Mouse (Mus musculus): ENCODE data around the gene Erbb4.

Gene Erbb4

GRCm38 (mm10) chr1:69107485-69108158 is at the start of gene Erbb4:
Gene Erbb4 (minus strand): TSS chr1:69108059.
- in situ Hi-C loops (cut with MboI; ENCODE audit: low sequenced_read_pairs): no loop called here

- in situ Hi-C loops (cut with MboI; ENCODE audit: low sequenced_read_pairs): no loop called here
These were observed 49.5 kb upstream of the Erbb4 start for GRCm38 (mm10) chr1:69157346-69157745.

GRCm38 (mm10) chr1:69141341-69141740 is 33.5 kb upstream of the Erbb4 start:
- in situ Hi-C loops (cut with MboI; ENCODE audit: low sequenced_read_pairs): no loop called here

- in situ Hi-C loops (cut with MboI; ENCODE audit: low sequenced_read_pairs): no loop called here
These were observed 31.6 kb upstream of the Erbb4 start for GRCm38 (mm10) chr1:69139519-69139868.

- in situ Hi-C loops (cut with MboI; ENCODE audit: low sequenced_read_pairs): no loop called here
These were observed 31.1 kb upstream of the Erbb4 start for GRCm38 (mm10) chr1:69138856-69139518.

- in situ Hi-C loops (cut with MboI; ENCODE audit: low sequenced_read_pairs): no loop called here
These were observed 16.4 kb upstream of the Erbb4 start for GRCm38 (mm10) chr1:69124147-69124848.

GRCm38 (mm10) chr1:69118249-69118938 is 10.5 kb upstream of the Erbb4 start:
- in situ Hi-C loops (cut with MboI; ENCODE audit: low sequenced_read_pairs): no loop called here

GRCm38 (mm10) chr1:69108159-69108925 is 483 bp upstream of the Erbb4 start:
- in situ Hi-C loops (cut with MboI; ENCODE audit: low sequenced_read_pairs): no loop called here

- in situ Hi-C loops (cut with MboI; ENCODE audit: low sequenced_read_pairs): no loop called here
These were observed 860 bp downstream of the Erbb4 start for GRCm38 (mm10) chr1:69106937-69107461.

- in situ Hi-C loops (cut with MboI; ENCODE audit: low sequenced_read_pairs): no loop called here
These were observed 1.5 kb downstream of the Erbb4 start for GRCm38 (mm10) chr1:69106322-69106761.

- in situ Hi-C loops (cut with MboI; ENCODE audit: low sequenced_read_pairs): no loop called here
These were observed 2.2 kb downstream of the Erbb4 start for GRCm38 (mm10) chr1:69105493-69106321.

GRCm38 (mm10) chr1:69105096-69105492 is 2.8 kb downstream of the Erbb4 start:
- in situ Hi-C loops (cut with MboI; ENCODE audit: low sequenced_read_pairs): no loop called here

GRCm38 (mm10) chr1:69103211-69103706 is 4.6 kb downstream of the Erbb4 start:
- in situ Hi-C loops (cut with MboI; ENCODE audit: low sequenced_read_pairs): no loop called here

- in situ Hi-C loops (cut with MboI; ENCODE audit: low sequenced_read_pairs): no loop called here
These were observed 6.2 kb downstream of the Erbb4 start for GRCm38 (mm10) chr1:69101670-69102069.

GRCm38 (mm10) chr1:69093052-69093451 is 14.8 kb downstream of the Erbb4 start:
- in situ Hi-C loops (cut with MboI; ENCODE audit: low sequenced_read_pairs): no loop called here

GRCm38 (mm10) chr1:69089331-69089730 is 18.5 kb downstream of the Erbb4 start:
- in situ Hi-C loops (cut with MboI; ENCODE audit: low sequenced_read_pairs): no loop called here

GRCm38 (mm10) chr1:69085753-69086152 is 22.1 kb downstream of the Erbb4 start:
- in situ Hi-C loops (cut with MboI; ENCODE audit: low sequenced_read_pairs): no loop called here

GRCm38 (mm10) chr1:69048918-69049317 is 58.9 kb downstream of the Erbb4 start:
- in situ Hi-C loops (cut with MboI; ENCODE audit: low sequenced_read_pairs): no loop called here

- in situ Hi-C loops (cut with MboI; ENCODE audit: low sequenced_read_pairs): no loop called here
These were observed 61.5 kb downstream of the Erbb4 start for GRCm38 (mm10) chr1:69046228-69046978.

Measured in CH12F3 (cell line).